In the genomic region with DNA sequence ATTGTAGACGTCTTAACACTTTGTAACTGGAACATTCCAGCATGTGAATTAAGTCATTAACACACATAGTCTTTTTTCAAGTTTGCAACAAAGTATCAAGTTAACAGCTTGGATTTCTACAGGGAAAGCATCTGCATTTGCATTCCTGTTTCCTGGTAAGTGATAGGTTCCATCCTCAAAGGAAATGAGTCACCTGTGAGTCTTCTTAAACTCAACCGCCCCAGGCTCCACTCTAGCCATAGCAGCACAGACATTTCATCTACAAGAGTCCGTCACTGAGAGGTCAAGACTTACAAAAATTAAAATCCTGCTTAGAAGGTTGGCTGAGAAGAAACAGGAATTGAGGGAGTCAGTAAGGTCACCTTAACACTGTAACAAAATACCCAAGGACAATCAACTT, we compare ENCODE assay signal across 9 mouse cellular contexts.
"Had no signal": no experiment of that assay in that cellular context is flagged by ENCODE, and none has a peak within 500 bp of the region (broad histone marks: within the 10 kb centered on the region; RNA-seq: fewer than 3 reads in every experiment).

No protein-coding gene starts in this region.

- DNase-seq: lung, adult 18-20 months; lung, embryonic 14.5 days; lung, postnatal 10 days; lung, postnatal 4 days; midbrain, embryonic 14.5 days; right cerebral cortex, postnatal 14 days; thymus, adult 18-20 months; thymus, postnatal 14 days; thymus, postnatal 36 days had no signal
